Mouse (Mus musculus) adrenal gland, adult 18-20 months (tissue): ENCODE results near the gene Pidd1. TPM values are rescaled to one million over a fixed set of nuclear protein-coding genes. Genes with fewer than 3 reads are reported as not detected.

Experiments
- total RNA-seq, 2 experiments: library from RNA; stranded (reverse); gene quantifications; 1 replicate in 1 of 2; 2 replicates in 1 of 2; pipeline ENCODE4 v1.2.3; 2021

The Pidd1 gene
- total RNA-seq, 2 experiments from 2014 or later: 1.1 to 1.4 TPM

Other genes starting within 250 kb of the Pidd1 start
- gene Lrrc56, start 249.9 kb downstream of the Pidd1 start, total RNA-seq: 1 to 10 TPM; 3.9 to 6.9 TPM
- under 1 TPM; 0.13 to 0.33 TPM for gene Lmntd2, start 229.9 kb downstream of the Pidd1 start, total RNA-seq
- 1 to 10 TPM; 1.4 to 2.6 TPM for gene Rassf7, start 228.2 kb downstream of the Pidd1 start, total RNA-seq
- 10 to 100 TPM; 75.8 to 76.0 TPM for gene Phrf1, start 215.2 kb downstream of the Pidd1 start, total RNA-seq
- 1 to 10 TPM; 7.9 to 8.4 TPM for gene Irf7, start 177.5 kb downstream of the Pidd1 start, total RNA-seq
- gene Cdhr5, start 167.2 kb downstream of the Pidd1 start, total RNA-seq: 1 to 10 TPM; 1.6 to 9.5 TPM
- not detected for gene Sct, start 164.9 kb downstream of the Pidd1 start, total RNA-seq
- under 1 TPM; 0.19 to 0.27 TPM for gene Drd4, start 152.0 kb downstream of the Pidd1 start, total RNA-seq
- gene Deaf1, start 116.3 kb downstream of the Pidd1 start, total RNA-seq: 10 to 100 TPM; 21.9 to 30.3 TPM
- 10 to 100 TPM; 25.7 to 25.9 TPM for gene Tmem80, start 116.3 kb downstream of the Pidd1 start, total RNA-seq
- gene Eps8l2, start 105.1 kb downstream of the Pidd1 start, total RNA-seq: 1 to 10 TPM; 1.9 to 2.7 TPM
- 100 to 1,000 TPM; 677 to 814 TPM for gene Taldo1, start 51.8 kb downstream of the Pidd1 start, total RNA-seq
- 10 to 100 TPM; 25.5 to 35.3 TPM for gene Gatd1, start 29.9 kb downstream of the Pidd1 start, total RNA-seq
- gene Cend1, start 14.5 kb downstream of the Pidd1 start, total RNA-seq: 1 to 10 TPM; 1.7 to 2.4 TPM
- gene Slc25a22, start 6.1 kb downstream of the Pidd1 start, total RNA-seq: 100 to 1,000 TPM; 104 to 105 TPM
- 1,000 to 10,000 TPM in 1 of 2 experiments, 100 to 1,000 TPM in 1; 949 to 1,096 TPM for gene Rplp2, start 3.3 kb upstream of the Pidd1 start, total RNA-seq
- 1,000 to 10,000 TPM in 1 of 2 experiments, 100 to 1,000 TPM in 1; 739 to 1,290 TPM for gene Pnpla2, start 11.2 kb upstream of the Pidd1 start, total RNA-seq
- 10 to 100 TPM; 11.2 to 12.5 TPM for gene Cracr2b, start 17.1 kb upstream of the Pidd1 start, total RNA-seq
- 100 to 1,000 TPM; 317 to 379 TPM for gene Cd151, start 23.4 kb upstream of the Pidd1 start, total RNA-seq
- 100 to 1,000 TPM; 104 to 114 TPM for gene Polr2l, start 31.1 kb upstream of the Pidd1 start, total RNA-seq
- gene Tspan4, start 31.2 kb upstream of the Pidd1 start, total RNA-seq: 10 to 100 TPM; 49.6 to 61.3 TPM
- gene Chid1, start 95.8 kb upstream of the Pidd1 start, total RNA-seq: 10 to 100 TPM; 54.5 to 59.0 TPM
- gene Ap2a2, start 118.1 kb upstream of the Pidd1 start, total RNA-seq: 10 to 100 TPM; 56.4 to 83.8 TPM
- not detected for gene Muc6, start 211.3 kb upstream of the Pidd1 start, total RNA-seq
- 1 to 10 TPM in 1 of 2 experiments, under 1 TPM in 1; 0.50 to 2.7 TPM for gene Muc2, start 246.3 kb upstream of the Pidd1 start, total RNA-seq